Mouse (Mus musculus): ENCODE measurements around the gene B4galt1.

Gene B4galt1

DNA sequence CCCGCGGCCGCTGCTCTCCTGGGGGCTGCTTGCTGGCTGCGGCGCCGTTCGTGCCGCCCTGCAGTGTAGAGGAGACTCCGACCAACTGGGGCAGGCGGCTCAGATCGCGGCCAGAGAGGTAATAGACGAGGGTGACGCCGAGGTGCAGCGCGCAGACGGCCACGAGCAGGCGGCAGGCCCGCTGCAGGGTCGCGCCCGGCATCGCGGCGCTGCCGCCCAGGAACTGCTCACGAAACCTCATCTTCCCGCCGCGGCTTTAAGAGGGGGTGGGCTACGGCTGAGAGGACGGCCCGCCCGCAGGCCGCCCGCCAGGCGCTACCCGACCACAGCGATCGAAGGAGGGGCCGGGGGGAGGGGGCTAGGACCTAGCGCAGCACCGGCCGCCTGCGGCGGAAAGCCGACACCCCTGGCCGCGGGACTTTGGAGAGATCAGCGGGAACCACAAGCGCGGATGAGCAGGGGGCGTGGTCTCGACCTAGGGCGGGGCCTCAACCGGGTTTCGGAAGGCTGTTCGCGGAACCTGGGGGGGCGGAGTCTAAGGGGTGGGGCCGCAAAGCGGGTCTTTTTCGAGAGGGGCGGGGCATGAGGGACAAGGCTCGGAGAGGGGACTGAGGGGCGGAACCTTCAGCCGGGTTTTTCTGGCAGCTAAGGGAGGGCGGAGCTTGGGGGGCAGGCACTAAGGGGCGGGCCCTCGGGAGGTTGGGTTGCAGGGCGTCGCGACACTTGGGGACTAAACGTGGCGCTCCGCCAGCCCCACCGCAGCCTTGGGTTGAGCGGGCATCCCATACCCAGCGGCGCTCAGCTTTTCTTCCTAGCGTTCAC lies at the start of gene B4galt1:
TSS of gene B4galt1 (minus strand) at position 441 of the 822 bp plus-strand sequence.
- in situ Hi-C loops (cut with MboI, MseI): loop anchor here (5.0 to 10.0 kb wide), 3 partner anchors 36 to 861 kb away; partner anchors contain the start of gene Rpp25l (in 1 of the 2)

DNA sequence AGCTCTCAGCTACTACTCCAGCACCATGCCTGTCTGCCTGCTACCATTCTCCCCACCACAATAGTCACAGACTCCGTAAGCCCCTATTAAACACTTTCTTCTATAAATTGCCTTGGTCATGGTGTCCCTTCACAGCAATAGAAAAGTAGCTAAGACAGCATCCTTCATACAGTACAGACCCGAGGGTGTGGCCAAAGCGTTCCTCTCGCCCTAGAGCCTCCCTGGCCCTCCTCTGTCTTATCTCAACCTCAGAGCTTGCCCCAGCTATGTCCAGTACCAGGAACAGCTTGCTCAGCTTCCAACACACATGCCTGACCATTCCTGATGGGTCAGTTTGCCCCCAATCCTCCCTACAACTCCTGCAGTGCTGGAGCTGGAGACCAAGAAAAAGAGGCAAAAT lies 46.8 kb upstream of the B4galt1 start:
- in situ Hi-C loops (cut with MboI, MseI): no loop called here

DNA sequence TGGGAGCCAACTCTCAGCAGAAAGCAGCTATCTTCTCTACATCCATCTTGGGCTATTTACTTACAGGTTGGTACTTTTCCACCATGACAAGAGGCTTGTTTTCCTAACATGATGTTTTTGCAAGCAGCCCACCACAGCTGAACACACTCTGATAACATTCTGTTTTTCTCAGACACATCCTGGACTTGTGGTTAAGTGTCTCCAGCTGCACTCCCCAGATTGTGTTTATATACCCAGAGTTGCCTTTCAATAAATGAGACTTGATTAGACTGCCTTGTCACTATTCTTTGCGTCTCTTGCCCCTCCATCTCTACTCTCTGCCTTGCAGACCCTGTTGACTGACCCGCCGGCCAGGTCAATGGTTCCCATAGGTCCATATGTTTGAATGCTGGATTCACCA lies 46.3 kb upstream of the B4galt1 start:
- in situ Hi-C loops (cut with MboI, MseI): no loop called here

DNA sequence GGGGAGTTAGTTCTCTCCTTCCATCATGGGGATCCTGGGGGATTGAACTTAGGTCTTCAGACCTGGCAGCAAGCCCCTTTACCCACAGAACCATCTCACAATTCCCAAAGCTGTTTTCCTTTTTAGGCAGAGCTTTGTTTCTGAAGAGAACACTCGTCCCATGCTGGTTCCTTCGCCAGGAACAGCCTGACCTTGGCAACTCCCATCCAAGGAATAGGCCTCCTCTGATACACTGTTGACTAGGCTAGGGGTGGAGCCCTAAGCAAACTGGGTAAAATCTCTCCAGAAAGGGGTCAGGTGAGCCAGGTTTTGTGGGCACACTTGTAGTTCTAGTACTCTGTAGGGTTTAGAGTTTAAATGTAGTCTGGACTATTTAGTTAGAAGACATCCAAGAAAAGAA lies 45.5 kb upstream of the B4galt1 start:
- in situ Hi-C loops (cut with MboI, MseI): no loop called here

DNA sequence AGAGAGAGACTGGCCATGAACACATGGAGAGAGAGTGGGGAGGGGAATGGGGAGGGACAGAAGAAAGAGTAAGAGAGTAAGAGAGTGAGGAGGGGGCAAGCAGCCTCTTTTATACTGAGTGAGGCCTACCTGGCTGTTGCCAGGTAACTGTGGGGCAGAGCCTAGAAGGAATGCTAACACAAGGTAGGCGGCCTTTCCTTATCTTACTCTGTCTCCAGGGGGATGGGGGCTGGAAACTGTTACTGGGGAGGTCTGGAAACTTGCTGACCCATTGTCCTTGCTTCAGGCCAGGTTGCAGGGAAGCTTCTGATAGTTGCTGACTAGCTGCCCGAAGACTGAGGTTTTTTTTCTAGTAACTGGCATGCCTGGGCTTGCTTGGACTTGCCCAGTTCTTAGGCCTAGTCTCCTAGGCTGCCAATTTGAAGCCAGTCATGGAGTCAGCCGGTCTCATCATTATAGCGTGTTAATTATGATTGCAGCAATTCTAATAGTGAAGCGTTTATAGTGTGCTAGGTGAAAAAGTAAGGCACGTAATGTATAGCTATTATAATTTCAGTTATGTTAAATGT lies 44.8 kb upstream of the B4galt1 start:
- in situ Hi-C loops (cut with MboI, MseI): no loop called here

DNA sequence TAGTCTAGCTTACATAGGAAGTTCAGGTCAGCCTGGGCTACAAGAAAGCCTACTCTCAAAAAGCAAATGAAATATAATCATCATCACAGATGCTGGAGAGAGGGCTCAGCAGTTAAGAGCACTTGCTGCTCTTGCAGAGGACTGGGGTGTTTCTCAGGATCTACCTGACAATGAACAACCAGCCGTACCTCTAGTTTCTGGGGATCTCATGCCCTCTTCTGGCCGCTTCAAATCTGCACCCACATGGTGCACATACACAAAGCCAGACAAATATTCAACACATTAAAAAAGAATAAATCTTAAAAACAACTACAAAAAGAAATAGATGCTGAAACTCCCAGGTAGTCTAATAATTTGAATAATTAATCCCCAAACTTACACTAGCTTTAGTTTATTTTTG lies 41.8 kb upstream of the B4galt1 start:
- in situ Hi-C loops (cut with MboI, MseI): no loop called here

DNA sequence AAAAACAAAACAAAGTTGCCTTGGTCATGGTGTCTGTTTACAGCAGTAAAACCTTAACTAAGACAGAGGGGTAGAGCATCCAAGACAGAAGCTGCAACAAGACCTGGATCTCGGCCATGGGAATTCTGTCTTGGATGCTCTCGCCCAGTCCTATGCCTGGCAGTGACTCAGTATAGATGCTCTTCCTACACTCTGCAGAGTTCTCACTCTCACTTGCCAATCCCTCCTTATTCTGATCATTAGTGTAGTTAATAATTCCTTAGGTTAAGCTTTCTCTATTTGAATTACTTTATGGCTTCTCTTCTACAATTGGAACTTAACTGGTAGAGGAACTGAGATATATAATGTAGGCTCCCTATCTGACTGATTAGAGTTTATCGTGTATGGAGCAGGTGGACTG lies 41.3 kb upstream of the B4galt1 start:
- in situ Hi-C loops (cut with MboI, MseI): no loop called here

DNA sequence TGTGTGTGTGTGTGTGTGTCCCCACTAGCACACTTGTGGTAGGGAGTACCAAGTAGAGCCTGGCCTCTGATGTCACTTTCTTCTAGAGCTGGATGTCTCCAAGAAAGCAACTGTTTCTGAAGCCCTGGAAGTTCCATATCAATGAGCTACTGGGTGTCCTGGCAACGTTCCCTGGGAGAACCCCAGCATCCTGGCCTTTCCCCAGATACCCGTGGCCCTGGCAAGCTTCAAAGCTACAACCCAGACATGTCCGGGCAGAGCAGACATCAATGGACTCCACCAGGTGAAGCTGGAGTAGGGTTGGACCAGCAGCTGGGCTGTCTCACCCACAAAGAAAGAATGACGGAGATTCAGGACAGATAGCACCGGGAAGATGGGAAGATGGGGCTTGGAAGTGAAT lies 37.4 kb upstream of the B4galt1 start:
- in situ Hi-C loops (cut with MboI, MseI): loop anchor here in 1 of 2 experiments (5.0 kb wide), 1 partner anchor 69 kb away; no protein-coding TSS in a partner anchor

DNA sequence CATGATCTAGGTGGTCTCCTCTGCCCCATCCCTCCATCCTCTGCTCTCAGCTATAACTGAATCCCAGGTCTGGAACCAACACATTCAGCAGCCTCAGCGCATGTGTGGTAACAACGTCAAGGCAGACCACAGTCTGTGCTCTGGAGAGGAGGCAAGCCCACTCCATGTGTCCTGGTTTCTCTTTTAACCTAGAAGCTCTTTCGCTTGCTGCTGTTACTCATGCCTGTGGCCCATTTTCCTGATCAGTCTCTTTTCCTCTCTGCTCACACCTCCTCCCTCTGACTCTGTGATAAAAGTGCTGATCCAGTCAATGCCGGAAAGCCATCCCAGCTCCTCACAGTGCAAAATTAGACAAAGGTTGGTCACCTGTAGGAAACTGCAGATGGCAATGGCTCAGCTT lies 36.2 kb upstream of the B4galt1 start:
- in situ Hi-C loops (cut with MboI, MseI): loop anchor here in 1 of 2 experiments (5.0 kb wide), 1 partner anchor 68 kb away; no protein-coding TSS in a partner anchor

DNA sequence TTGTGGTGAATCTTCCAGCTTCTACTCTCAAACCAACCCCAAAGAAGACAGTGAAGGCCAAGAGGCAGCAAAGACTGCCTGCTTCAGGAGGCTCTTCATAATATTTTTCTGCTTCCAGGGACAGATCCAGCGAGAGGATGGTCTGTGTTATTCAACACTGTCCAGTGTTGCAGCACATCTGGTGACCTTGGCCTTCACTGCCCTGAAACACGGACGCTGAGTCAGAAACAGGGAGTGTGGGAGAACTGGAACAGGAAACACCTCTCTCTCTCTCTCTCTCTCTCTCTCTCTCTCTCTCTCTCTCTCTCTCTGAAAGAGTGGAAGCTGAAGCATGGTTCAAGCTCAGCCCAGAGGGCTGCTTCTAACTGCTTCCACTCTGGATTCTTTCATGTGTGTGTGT lies 35.4 kb upstream of the B4galt1 start:
- in situ Hi-C loops (cut with MboI, MseI): no loop called here

DNA sequence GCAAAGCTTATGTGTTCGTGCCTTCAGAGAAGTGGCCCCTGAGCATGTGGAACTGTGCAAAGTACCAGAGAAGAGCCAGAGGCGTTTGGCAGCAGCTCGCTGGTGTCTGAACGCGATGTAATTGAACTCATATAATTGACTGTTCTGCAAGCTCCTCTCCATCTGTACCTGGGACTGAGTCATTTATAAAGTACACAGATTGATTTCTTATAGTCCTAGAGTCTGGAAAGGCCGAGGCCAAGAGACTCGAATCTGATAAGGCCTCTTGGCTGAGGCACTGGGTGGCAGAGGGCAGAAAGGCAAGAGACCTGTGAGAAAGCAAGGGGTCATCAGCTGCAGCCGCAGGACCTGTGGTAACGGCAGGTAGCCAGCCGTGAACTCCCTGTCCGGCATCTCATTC lies 35.0 kb upstream of the B4galt1 start:
- in situ Hi-C loops (cut with MboI, MseI): no loop called here

DNA sequence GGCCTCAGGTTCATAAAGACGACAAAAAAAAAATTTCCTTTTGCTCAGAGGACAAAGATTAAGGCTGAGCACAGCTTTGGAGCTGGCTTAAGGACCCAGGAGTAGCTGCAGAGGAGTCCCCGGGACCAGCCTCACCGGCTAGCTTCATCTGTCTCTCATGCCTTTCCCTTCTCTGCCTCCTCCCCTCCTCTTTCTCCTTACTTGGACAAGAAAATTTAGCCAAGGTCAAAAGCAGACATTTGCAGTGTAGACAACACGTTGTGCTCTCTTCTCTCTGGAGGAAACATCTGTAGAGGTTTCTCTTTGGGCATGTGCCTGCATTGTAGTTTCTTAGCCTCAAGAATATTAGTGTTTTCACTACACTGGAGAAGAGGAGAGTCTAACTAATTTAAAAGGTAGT lies 32.1 kb upstream of the B4galt1 start:
- in situ Hi-C loops (cut with MboI, MseI): no loop called here

DNA sequence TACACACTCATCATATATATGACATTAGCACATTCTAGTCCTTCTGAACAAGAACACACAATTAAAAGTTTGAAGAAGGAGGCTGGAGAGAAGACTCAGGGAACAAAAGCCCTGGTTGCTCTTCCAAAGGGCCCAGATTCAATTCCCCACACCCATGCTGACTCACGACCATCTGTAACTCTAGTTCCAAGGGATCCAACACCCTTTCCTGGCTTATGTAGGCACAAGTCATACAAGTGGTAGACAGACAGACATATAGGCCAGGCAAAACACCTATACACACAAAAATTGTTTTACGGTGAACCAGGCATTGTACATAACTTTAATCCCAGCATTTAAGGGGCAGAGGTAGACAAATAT lies 31.3 kb upstream of the B4galt1 start:
- in situ Hi-C loops (cut with MboI, MseI): no loop called here

DNA sequence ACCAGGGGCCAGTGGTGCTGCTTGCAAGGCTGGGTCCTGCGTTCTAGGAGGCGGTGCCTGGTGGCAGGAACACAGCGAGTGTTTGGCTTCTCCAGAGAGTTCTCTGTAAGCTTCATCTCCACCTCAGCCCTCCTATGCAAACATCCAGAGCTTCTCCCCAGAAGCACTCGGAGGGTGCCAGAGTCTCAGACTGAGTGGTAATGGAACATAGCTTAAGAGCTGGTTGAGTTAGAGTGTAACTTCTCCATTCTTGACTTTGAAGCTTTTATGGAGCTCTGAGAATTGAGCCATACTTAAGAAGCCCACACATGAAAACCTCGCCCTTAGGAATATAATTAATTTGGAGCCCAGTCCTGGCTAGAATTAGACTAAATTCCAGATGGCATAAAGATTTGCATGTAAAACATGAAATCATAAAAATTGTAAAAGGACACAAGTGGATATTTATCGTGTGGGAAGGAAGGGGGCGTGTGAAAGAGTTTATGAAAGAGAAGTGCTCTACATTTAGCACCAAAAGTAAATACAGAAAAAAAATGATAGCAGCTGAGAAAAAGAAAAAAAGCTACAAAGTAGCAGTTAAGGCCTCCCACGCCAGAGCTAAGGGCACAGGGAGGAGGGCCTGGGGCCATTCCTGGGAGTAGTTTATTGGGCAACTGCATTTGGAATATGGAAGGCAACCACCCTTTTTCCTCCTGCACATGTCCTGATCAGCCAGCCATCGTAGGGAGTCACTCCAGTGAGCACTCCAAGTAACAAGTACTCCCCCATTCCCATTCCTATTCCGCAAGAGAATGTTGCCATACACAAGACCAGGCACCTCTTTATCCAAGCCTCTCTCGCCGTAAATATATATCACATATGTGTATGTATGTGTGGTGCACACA lies 30.7 kb upstream of the B4galt1 start:
- in situ Hi-C loops (cut with MboI, MseI): no loop called here

DNA sequence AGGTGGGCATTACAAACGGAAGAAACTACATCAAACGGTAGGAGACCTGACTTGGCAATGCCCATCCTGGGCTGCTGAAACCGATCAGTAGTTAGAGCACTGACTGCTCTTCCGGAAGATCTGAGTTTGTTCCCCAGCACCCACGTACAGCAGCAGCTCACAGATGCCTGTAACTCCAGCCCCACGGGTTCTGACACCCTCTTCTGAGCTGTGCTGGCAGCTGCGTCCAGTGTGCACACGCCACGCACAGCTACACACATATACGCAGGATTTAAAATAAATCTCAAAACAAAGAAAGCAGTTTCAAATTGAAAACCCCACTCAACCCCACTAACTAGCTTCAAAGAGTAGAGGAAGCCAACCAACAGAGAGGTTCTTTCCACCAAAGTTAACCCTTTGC lies 29.4 kb upstream of the B4galt1 start:
- in situ Hi-C loops (cut with MboI, MseI): no loop called here

DNA sequence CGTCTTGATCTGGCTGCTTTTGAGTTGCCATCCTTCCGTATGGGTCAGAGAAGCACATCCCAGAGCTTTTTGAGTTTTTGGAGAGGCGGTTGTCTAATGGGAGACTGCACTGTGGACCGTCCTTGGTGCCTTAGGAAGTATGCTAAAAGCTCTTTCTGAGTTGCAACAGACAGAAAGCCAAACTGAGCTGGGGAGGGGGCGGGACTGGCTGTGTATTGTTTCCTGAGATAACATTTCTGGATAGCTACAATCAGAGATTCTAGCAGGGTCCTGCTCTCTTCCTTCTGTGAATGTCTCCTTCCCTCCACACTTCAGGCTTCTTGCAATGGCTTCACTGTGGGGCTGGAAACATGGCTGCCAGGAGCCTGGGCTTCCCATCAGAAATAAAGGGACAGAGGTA lies 23.7 kb upstream of the B4galt1 start:
- in situ Hi-C loops (cut with MboI, MseI): no loop called here

DNA sequence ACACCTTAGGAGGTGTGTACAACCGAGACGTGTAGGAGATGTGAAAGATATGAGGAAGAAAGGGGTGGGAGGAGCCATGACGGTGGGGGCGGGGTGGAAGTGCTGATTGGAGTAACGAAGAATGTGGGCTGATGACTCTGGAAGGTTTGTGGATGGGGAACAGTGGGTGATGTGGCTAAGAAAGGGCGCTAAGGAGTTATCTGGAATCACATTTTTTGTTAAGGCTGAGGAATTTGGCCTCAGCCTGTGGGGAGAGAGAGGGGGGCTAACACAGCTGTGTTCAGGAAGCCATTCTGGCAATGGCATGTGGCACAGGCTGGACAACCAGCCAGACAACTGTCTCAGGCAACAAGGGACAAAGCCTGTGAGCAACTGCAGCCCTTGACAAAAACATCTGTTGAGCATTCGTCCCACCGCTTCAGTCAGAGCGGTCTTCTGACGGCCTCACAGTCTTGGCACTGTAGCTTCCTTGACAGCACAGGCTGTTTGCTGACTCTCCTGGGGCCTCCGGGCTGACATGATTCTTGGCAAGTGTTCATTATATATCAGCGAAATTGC lies 23.1 kb upstream of the B4galt1 start:
- in situ Hi-C loops (cut with MboI, MseI): no loop called here

DNA sequence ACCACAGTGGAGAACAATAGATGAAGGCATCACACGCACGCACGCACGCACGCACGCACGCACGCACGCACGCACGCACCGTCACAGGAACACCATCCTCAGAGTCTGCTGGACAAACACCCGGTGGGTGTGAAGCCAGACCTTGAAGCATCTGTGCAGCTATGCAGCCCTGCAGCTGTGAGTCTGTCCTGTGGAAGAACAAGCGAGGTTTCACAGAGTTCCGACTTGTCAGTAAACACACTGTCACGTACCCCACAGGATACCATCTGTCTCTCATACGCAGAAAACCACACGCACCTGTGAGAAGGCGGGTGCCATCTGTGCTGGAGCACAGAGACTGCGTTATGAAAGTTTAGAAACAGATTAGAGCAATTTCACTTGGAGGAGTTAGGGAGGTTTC lies 22.0 kb upstream of the B4galt1 start:
- in situ Hi-C loops (cut with MboI, MseI): no loop called here

DNA sequence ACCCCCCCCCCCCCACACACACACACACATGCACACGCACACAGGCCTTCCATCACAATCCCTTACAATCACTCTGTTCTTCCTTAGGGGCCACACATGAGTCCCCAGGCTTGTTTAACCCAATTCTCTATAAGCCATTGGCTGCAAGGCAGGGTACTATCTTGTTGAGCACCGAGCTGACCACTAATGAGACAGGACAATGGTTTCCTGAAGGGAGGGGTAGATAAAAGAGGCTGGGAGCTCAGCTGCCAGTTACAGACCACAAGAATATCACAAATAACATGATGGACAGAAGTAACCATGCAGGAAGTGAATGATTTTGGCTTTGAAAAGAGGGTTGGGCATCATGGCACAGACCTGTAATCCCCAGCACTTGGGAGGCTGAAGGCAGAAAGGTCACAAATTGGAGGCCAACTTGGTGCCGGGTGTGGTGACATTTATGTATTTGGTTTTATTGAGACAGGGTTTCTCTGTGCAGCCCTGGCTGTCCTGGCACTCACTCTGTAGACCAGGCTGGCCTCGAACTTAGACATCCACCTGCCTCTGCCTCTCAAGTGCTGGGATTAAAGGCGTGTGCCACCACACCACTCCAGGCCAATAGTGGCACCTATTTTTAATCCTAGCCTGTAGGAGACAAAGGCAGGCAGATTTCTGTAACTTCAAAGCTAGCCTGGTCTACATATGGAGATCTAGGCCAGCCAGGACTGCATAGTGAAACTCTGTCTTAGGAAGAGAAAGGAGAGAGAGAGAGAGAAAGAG lies 21.2 kb upstream of the B4galt1 start:
- in situ Hi-C loops (cut with MboI, MseI): no loop called here

DNA sequence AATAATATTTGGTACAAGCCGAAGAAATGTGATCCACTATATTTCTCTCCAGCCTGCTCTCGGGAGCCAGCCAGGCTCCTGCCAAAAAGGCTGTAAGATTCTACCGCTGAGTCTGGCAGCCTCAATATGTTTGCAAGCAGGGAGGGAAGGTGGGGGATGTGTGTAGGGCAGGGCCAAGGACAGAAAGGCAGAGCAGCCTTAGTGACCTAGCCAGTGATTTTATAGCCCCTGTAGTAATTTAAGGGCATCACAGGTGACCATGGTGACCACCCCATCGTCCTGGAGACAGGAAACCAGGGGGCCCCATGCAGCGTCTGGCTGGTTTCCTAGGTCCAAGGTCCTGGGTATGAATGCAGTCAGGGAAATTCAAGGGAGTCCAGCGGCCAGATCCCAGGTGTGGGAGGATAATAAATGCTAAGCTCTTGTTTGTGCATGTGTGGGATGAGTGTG lies 20.4 kb upstream of the B4galt1 start:
- in situ Hi-C loops (cut with MboI, MseI): no loop called here

DNA sequence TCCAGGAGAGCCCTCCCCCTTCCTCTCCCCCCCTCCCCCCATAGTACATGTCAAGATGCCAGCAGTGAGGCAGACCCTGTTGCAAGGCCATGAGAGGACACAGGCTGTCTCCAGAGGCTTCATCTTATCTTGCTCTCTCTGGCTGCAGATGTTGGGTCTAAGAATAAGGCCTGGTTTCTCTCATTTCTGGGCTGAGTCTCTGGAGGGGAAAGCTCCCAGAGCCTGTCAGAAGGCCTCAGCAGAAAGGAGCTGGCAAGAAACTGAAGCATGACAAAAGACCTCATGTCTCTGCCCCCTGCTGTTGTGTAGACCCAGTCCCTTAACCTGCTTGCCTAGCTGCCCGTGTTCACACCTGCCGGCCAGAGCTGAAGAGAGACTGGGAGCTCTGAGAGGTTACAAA lies 19.5 kb upstream of the B4galt1 start:
- in situ Hi-C loops (cut with MboI, MseI): no loop called here

All from T-helper 17 cell (primary cell).